Mouse (Mus musculus): ENCODE results near the gene Cacna1d. TPM values are rescaled to one million over a fixed set of nuclear protein-coding genes. Genes with fewer than 3 reads are reported as not detected.

Gene Cacna1d
- total RNA-seq, 4 experiments from 2014 or later: 0.05 to 0.19 (median 0.19) TPM; not detected in 1

DNA sequence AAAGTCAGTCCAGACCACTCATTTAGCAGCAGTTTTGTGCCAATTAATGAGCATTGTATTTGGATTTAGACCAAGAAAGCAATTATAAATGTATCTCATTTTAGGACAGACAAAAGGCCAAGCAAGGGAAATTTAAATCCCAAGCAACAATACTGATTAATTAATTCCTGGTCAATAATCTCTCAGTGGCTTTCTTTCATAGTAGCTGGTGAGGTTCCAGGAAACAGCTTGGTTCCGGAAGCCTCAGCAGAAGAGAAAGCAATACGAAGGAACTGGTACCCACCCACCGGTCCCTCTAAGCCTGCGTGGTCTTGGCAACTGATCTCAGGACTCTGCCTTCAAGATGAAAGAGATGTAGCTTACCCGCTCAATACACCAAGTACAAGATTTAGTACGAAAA lies 319.7 kb downstream of the Cacna1d start:
- no peak for DNase-seq (ENCODE audit: low spot score in 2 of 2)

- DNase-seq (ENCODE audit: low spot score in 2 of 2): no peak
Measured at GRCm38 (mm10) chr14:30171008-30171407, 320.2 kb downstream of the Cacna1d start.

- DNase-seq (ENCODE audit: low spot score in 2 of 2): no peak
Measured at GRCm38 (mm10) chr14:30169455-30169854, 321.8 kb downstream of the Cacna1d start.

- no peak for DNase-seq (ENCODE audit: low spot score in 2 of 2)
Measured at GRCm38 (mm10) chr14:30168902-30169301, 322.4 kb downstream of the Cacna1d start.

DNA sequence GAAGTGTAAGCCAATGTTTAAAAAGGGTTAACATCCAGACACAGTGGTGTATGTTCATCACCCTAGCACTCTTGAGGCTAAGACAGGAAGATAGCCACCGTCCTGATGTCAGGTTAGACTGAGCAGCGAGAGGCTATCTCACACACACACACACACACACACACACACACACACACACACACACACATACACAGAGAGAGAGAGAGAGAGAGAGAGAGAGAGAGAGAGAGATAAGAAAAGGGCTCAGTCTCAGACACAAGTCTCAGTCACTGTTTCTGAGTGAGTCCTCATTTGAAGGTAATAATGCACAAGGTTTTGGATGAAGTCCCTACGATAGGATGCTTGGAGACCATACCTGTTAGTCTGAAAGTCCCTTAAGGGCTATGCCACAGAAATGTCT lies 322.9 kb downstream of the Cacna1d start:
- DNase-seq (ENCODE audit: low spot score in 2 of 2): no peak

GRCm38 (mm10) chr14:30167606-30168005 lies 323.6 kb downstream of the Cacna1d start:
- no peak for DNase-seq (ENCODE audit: low spot score in 2 of 2)

- no peak for DNase-seq (ENCODE audit: low spot score in 2 of 2)
Measured at GRCm38 (mm10) chr14:30166036-30166435, 325.2 kb downstream of the Cacna1d start.

GRCm38 (mm10) chr14:30163733-30164708 lies 327.2 kb downstream of the Cacna1d start:
- DNase-seq (ENCODE audit: low spot score in 2 of 2): no peak

- DNase-seq (ENCODE audit: low spot score in 2 of 2): no peak
Measured at GRCm38 (mm10) chr14:30147774-30148173, 343.5 kb downstream of the Cacna1d start.

DNA sequence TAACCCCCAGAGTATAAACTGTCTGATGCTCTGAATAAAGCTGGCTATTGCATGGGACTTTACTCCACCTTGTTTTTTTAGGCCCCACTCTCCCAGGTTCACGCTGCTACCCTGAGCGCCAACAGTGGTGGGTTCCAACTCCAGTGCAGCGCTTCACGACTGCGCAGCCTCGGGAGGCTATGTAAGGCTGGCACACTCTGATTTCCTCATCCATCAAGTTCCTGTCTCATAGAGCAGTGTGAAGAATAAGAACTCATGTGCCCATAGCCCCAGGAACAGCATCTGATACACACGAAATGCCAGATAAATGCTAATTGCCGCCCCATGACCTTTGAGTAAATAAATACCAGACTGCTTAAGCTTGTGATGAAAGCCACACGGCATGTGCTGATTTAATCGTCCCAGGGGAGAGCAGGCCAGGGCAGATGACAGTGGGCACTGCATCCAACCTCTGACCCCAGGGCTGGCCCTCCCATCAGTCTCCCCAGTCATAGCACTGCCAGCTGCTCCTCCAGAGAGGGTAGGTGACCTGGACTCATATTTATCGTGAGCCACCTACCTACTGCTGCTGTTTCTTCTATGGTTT lies 352.8 kb downstream of the Cacna1d start:
- no peak for DNase-seq (ENCODE audit: low spot score in 2 of 2)

GRCm38 (mm10) chr14:30137961-30138360 lies 353.3 kb downstream of the Cacna1d start:
- no peak for DNase-seq (ENCODE audit: low spot score in 2 of 2)

DNA sequence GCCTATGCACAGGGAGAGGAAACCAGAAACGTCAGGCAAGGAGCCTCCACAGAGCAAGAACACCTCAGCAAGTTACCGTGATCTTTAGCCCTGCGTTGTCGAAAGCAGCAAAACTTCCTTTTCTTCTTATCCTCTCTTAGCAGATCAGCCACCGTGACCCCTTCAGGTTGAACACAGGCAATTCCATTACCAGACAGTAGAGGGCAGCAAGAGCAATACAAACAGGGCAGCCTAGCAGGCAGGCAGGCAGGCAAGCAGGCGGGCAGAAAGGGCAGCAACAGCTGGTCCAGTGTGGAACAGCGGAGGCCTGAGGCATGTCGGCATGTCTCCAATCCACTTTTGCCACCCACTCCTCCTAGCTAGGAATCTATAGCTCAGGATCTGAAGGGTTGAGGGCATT lies 354.3 kb downstream of the Cacna1d start:
- DNase-seq (ENCODE audit: low spot score in 2 of 2): peak; percentile 59 to 60

DNA sequence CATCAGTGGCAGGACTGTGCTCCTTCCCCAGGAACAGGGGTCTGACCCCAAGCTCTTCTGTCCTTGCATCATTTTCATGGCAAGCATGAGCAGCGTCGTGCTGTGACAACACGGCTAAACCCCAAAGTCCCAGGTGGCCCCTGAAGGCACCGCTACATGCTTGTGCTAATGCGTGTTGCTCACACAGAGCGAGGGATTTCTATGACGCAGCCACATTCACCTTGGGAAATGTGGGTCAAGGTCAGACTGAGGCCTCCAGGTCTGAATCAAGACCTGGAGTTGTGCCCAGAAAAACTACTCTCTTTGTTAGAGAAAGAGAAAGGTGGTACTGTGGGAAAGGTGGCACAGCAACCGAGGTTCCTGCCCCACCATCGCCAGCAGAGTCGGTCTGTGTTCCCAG lies 355.9 kb downstream of the Cacna1d start:
- DNase-seq (ENCODE audit: low spot score in 2 of 2): no peak

DNA sequence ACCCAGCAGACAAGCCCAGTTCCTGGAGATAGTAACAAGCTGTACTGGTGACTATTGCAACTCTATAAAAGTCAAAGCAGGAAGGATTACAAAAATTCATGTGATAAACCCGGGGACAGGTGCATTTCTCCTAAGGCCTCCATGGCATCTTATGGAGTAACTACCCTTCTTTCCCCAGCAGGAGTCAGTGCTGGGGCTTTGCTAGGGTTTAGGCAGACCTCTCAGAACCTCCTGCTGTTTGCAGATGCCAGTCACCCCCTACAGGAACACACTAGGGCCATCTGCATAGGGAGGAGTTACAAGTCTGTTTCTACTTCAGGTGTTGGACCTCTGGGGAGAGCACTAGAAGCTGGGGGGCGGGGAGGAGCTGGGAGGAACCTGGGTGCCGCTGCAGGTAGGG lies 357.6 kb downstream of the Cacna1d start:
- no peak for DNase-seq (ENCODE audit: low spot score in 2 of 2)

DNA sequence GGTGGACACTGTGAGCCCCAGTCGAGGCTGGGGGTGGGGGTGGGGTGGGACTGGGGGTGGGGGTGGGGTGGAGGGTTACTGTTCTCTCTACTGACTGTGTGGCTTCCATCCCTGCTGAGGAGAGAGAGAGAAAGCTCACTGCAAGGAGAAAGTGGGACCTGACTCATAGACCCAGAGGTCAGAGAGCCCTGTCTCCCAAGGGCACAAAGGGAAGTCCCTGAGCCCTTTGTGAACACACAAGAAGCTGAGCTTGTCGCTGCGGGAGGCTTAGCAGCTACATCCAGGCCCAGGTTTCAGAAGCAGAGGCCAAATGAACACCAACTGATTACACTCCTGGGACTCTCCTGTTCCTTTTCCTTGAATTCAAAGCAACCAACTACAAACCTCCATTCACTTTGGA lies 360.0 kb downstream of the Cacna1d start:
- no peak for DNase-seq (ENCODE audit: low spot score in 2 of 2)

DNA sequence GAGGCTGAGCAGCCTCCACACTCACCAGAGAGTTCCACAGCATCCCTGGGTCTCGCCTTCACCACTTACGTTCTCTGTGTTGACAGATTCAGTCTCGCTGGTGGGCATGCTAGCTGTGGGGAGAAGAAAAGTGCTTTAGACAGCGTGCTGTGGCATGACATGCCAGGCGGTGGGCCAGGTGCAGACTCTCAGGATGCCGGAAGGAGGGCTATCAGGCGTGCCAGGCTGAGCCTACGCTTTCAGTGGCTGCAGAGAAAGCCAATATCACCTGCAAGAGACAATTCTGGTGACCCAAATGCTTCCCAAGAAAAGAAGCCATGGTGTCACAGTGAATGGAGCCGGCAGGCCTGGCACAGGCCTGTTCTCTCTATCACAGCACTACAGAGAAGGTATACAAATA lies 361.2 kb downstream of the Cacna1d start:
- DNase-seq (ENCODE audit: low spot score in 2 of 2): no peak

GRCm38 (mm10) chr14:30129378-30129777 lies 361.9 kb downstream of the Cacna1d start:
- no peak for DNase-seq (ENCODE audit: low spot score in 2 of 2)

- DNase-seq (ENCODE audit: low spot score in 2 of 2): no peak
Measured at GRCm38 (mm10) chr14:30124951-30125690, 366.1 kb downstream of the Cacna1d start.

GRCm38 (mm10) chr14:30120023-30120422 lies 371.2 kb downstream of the Cacna1d start:
- no peak for DNase-seq (ENCODE audit: low spot score in 2 of 2)

DNA sequence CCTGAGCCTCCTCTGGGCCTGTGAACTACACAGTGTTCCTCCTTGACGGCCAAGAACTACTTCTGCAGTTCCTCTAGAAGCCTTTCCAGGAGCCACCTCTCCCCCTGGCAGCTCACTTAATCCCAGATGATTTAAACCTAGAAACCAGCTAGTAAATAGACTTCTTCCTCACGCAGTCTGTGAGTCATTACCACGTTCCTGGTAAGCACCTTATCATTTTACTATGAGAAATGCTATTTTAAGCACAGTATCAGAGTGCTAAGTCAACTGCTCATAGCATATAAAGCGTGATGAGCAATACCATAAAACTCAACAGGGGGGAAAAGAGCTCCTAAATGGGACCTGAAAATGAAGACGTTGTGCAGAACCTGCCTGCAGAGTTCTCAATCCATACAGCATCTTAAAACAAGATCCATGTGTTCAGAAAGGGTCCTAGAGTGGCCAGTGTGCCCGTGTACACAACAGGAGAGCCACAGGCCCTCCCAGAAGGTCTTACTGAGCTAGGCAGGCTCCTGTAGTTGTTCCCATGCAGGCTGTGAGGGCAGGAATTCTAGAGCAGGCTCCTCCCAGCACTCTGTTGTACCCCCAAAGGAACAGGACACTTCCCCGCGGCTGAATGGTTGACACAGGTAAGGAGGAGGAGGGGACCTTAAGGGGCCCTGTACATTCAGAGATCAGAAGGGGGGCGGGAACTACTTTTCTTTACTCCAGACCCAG lies 377.7 kb downstream of the Cacna1d start:
- DNase-seq (ENCODE audit: low spot score in 2 of 2): no peak

DNA sequence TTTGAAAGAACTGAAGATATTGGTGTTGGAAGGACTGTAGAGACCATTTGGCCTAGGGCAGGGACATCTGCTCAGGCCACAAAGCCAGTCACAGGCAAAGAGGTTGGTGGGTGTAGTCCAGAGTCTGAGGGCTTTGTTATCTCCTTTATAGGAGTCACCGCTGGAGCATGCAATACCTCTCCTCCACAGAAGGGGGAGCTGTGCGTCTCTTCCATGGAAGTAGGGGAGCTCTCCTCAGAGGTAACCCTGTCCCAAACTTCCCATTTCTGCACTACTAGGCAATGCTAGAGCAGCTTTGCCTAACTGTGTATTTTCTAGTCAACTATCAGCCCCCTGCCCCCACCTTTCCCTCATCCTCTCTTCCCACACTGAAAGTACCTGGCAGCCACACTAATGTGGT lies 382.2 kb downstream of the Cacna1d start:
- no peak for DNase-seq (ENCODE audit: low spot score in 2 of 2)
